Mouse (Mus musculus): Measurements from ENCODE around the gene Kank3.
A peak's percentile ranks its signal among the peaks of the same experiment; 100 is the strongest.
"Not testable (repeated sequence)": the region's sequence is repeated elsewhere in the genome, so short reads cannot be mapped to it uniquely, and the experiment has no call there.

The Kank3 gene

DNA sequence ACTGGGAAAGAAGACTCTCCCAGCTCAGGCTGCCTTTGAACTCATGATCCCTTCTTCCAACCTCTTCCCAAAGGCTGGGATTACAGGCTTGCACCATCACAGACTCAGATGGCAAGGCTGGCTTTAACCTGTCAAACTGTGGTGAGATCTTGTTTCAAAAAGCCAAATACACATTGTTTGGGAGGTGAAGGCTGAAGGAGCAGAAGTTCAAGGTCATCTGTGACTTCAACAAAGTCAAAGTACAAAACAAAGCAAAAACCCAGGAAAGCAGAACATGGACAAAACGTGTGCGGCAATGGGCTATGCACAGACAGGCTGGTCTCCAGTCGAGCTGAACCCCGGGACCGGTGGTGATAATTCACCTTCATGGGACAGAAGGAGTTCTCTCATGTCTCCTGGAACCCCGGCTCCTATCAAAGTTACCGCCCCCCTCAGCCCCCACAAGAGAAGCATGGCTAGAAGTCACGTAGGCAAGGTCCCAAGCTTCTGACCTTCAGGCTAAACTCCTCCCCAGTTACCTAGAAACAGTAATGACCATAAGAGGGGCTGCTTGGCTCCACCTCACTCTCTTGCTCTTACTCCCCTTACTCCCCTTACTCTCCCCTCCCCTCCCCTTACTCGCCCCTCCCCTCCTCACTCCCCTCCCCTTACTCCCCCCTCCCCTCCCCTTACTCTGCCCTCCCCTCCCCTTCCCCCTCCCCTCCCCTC, 3.0 kb upstream of the Kank3 start:
- DNase-seq (ENCODE audit: low spot score in 2 of 2): no peak

DNA sequence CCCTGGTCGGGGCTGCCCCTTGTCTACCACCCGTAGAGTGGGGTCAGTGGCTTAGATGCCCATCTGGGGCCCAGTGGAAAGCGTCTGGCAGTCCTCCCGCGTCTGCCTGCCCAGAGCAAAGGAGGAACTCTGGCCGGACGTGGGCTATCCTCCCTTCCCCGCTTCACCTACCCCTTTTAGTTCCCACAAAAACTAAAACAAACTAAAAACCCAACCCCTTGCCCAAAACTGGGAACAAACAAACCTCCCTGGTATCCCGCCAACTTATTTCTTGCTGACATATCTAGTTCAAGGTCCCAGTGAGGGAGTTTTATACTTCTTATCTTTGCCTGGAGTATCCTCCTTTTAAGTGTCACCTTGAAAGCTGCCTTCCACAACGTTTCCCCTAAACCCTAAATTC, 2.1 kb upstream of the Kank3 start:
- DNase-seq (ENCODE audit: low spot score in 2 of 2): no peak

DNA sequence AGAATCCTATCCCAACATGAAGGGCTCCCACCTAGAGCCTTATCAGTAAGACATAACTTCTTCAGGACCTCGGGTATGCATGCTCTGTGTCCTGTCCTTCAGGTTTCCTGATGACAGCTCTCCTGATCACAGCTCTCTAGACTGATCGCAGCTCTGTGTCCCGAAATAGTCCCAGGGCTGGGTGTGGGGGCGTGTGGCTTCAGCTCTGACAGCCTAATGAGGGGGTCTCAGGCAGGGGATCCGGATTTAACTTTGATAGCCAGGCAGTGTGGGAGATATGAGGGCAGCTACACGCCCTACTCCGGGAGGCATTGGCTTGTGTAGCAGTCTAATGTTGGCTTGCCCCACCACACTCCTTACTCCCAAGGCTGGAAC, 810 bp downstream of the Kank3 start:
- DNase-seq (ENCODE audit: low spot score in 2 of 2): no peak

DNA sequence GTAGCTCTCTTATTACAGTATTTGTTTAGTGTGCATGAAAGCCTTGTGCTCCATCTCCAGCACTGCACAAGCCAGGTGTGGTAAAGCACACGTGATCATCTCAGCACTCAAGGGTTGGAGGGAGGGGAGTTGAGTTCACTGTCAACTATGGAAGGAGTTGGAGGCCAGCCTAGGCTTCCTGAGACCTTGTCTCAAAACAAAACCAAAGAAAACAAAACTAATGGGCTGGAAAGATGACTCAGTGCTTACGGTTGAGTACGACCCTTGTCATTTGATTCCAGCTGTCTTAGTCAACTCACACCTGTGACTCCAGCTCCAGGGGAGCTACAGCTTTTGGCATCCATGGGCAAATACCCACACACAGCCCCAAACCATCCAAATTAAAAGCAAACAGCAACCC, 2.2 kb downstream of the Kank3 start:
- DNase-seq (ENCODE audit: low spot score in 2 of 2): no peak

DNA sequence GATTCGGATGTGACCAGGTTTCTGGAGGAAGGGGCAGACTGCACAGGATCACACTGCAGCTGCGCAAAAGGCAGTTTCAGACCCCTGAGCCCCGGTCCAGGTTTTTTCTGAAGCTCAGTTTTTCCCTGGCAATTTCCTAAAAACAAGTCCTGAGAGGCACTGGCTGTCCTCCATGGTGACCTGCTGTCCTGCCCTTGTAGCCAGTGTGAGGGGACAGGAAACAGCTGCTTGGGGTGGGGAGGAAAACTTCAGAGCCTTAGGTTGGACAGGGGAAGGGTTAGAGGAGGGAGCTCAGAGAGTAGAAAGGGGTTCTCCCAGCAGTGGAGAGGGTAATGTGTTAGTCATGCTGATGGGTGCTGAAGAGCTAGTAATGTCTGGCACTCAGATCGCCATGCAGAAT, 2.7 kb downstream of the Kank3 start:
- DNase-seq (ENCODE audit: low spot score in 2 of 2): no peak

DNA sequence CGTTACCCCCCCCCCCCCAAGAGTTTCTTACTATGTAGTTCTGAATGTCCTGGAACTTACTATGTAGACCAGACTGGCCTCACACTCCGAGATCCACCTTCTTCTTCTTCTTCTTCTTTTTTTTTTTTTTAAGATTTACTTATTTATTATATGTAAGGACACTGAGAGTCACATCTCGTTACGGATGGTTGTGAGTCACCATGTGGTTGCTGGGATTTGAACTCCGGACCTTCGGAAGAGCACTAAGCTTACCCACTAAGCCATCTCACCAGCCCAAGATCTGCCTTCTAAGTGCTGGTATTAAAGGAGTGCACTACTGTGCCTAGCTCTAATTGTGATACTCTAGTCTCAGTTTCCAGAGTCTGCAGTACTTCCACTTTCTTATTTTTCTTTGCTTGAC, 5.1 kb downstream of the Kank3 start:
- DNase-seq (ENCODE audit: low spot score in 2 of 2): no peak

DNA sequence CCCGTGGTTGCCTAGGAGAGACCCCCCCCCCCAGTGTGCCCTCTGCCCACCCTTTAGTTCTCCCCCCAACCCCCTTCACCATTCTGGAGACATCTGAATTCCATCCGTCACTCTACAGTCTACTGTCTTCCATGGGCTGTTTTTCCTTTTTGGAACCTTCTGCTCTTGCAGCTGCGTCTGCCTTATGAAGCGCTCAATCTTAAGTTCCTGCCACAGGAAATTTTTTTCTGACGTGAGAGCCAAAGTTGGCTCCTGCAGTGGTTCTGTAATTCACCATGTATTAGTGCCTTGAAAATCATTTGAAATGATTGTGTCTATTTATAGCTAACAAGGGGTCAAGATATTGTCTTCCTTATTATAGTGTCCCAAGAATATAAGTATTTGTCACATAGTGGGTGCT, 6.3 kb downstream of the Kank3 start:
- no peak for DNase-seq (ENCODE audit: low spot score in 2 of 2)

DNA sequence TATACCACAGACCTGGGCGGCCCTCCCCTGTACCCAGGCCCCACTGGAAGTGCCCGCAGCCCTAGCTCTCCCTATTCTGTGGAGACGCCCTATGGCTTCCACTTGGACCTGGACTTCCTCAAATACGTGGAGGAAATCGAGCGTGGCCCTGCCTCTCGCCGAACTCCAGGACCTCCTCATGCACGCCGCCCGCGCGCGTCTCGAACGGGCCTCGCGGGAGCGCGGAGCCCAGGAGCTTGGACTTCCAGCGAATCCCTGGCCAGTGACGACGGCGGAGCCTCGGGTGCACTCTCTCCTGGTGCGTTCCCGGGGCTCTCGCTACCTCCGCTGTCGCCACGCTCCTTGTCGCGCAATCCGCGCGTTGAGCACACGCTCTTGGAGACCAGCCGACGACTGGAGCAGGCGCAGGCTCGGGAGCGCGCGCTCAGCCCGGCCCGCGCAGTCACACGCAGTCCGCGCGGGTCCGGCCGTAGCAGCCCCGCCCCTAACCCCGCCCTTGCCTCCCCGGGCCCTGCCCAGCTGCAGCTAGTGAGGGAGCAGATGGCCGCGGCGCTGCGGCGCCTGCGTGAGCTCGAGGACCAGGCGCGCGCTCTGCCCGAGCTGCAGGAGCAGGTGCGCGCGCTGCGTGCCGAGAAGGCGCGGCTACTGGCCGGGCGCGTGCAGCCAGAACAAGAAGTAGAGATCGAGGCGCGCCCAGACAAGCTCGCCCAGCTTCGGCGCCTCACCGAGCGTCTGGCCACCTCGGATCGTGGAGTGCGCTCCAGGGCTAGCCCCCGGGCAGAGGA, 7.1 kb downstream of the Kank3 start:
- DNase-seq (ENCODE audit: low spot score in 2 of 2): peak; percentile 90 to 92

DNA sequence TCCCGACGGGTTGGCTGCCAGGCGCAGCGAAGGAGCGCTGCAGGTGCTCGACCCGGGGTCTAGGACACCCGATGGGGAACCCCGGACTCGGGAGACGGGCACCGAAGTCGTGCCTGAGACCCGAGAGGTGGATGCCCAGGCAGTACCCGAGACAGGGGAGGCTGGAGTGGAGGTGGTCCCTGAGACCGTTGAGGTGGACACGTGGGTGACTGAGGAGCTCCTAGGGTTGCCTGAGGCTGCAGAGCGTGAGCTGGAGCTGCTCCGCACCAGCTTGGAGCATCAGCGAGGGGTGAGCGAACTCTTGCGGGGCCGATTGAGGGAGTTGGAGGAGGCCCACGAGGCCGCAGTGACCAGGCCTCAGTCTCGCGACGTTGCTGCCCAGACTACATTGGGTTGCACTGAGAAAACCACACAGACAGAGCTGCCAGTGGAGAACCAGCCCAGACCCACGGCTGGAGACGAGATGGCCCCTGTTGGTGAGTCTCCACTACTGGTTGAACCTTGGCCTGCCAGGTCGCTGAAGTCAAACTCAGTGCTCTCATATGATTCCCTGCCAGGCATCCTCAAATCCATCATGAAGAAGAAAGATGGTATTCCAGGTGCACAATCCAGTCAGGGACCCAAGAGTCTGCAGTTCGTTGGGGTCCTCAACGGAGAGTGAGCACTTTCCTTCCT, 7.8 kb downstream of the Kank3 start:
- no peak for DNase-seq (ENCODE audit: low spot score in 2 of 2)

DNA sequence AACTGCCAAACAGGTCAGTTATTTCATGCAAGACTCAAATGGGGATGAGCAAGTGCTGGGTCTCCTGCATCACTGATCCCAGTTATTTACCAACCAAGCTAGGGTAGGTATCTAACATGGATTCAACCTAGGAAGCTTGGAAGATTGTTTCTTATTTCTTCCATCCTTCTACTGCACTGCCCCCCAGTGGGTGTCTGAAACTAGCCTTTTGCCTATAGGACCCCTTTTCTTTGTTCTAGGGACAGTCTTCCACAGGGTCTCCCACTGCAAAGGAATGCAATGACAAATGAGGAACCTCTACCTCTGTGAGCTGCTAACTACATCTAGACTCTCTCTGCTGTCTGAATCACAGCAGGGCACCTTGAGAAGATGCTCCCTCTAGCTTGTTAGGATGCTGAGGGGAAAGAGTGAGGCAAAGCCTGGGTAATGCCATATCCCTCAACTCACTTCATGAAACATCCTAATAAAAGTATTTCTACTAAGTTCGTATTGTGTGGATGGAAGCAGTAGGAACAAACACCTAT, 12.2 kb downstream of the Kank3 start:
- DNase-seq (ENCODE audit: low spot score in 2 of 2): no peak

DNA sequence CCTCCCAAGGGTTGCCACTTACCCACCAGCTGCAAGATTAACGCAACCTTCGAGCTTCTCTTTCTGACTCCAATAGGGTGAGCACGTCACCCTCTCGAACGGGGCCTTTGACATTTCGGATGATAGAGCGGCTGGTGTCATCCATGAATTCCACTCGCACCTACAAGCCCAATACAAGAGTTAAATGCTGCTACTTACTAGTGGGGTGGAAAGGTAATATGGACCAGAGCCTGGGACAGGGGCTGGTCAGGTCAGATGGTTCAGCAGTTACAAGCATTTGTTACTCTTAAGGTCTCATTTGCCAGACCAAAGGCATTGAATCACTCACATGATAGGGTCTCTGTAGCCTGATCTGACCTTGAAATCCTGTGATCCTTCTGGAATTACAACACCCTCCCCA, 12.9 kb downstream of the Kank3 start:
- not testable (repeated sequence) for DNase-seq (ENCODE audit: low spot score in 2 of 2)

DNA sequence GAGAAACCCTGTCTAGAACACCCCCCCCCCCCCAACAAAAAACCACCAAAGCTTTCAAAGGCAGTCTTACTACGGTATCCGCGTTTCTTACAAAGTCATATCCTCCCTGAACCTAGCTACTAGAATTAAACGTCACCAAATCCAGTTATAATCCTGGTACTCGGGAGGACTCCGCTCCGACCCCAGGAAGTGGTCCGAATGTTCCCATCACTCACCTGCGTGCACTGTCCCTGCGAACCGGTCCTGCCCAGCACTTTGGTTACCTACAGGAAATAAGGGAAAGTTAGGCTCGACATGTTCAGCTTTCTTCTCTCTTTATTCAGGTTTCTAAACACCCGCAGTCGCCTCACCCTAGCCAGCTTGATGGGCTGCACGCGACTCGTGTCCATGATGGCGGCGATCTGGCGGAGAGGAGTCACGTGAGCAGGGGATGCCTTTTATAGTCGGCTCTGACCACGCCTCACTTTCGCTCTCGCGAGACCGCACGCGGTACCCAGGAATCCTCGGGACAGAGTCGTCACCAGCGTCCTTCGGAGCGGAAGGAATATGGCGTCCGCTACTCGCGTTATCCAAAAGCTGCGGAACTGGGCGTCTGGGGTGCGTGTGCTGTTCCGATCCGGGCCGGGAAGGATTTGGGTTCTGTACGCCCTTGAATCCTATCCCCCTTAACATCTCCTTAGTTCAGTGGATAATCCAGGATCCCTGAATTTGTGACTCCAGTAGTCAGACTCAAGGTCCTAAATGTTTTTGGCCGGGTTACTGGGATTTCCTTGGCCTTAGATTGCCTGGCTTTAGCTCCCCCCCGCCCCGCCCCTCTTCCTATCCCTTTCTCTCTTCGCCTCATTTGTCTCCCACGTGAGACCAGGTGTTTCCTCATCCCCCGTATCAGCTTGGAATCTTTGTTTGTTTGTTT, 14.0 kb downstream of the Kank3 start, which contains the start of the genes Rps28 and Ndufa7:
Gene Rps28 (minus strand): TSS at position 479 of the 913 bp plus-strand sequence.
Gene Ndufa7 (plus strand): TSS at position 489 of the 913 bp plus-strand sequence.
- DNase-seq (ENCODE audit: low spot score in 2 of 2): peak; percentile 96

DNA sequence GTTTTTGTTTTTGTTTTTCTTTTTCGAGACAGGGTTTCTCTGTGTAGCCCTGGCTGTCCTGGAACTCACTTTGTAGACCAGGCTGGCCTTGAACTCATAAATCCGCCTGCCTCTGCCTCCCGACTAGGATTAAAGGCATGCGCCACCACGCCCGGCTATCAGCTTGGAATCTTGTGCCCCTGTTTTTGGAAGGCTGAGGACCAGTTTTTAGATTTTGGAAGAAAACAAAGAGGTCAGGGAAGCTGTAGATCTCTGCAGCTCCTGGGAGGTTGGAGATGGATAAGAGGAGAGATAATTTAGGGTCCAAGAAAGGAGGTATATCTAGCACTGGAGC, 14.6 kb downstream of the Kank3 start:
- DNase-seq (ENCODE audit: low spot score in 2 of 2): not testable (repeated sequence)

DNA sequence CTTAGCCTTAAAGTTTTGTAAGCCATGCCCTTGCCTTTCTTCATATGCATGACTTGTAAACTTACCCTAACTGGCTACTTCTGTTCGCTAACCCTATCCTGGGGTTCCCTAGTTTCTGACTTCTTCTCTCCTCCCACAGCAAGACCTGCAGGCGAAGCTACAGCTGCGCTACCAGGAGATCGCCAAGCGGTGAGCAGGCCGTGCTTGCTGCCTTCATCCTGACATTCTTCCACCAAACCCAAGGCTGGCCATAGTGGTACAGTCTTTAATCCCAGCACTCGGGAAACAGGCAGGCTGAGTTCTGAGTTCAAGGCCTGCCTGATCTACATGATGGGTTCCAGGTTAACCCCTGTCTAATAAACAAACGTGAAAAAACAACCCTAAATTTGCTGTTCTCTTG, 15.1 kb downstream of the Kank3 start:
- DNase-seq (ENCODE audit: low spot score in 2 of 2): no peak

DNA sequence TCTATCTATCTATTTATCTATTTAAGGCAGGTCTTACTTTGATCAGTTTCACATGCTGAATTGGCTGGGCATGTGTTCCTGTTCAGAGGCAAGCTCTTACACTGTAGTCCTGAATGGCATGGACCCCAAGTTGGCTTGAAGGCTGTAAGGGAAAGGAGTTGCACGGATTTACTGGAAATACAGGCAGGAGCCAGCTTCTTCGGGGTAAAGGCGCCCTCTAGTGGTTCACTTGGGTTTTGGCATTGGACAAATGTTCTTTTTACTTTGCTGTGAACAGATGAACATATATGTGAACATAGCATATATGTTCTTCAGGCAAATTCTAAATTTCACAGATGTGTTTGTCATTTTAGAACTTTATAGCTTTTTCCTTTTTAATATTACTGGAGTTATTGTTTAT, 16.5 kb downstream of the Kank3 start:
- peak in 1 of 2 experiments; percentile 54 for DNase-seq (ENCODE audit: low spot score in 2 of 2)

DNA sequence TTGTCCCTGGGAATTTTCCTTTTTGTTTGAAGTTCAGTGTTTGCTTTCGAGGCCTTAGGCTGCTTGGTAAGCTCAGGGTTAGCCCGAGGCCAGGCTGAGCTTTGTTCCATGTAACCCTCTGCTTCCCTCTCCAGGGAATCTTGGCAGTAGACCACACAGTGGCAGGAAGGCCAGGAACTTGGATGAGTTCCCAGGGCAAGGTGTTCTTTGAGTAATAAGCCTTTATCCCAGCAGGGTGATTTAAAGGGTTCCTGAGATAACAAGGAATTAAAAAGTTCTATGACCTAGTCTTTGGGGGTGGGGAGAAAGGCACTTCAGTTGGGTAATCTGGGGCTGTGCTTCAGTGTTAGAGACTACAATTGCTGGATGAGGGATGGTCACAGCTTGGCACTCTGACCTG, 18.6 kb downstream of the Kank3 start:
- no peak for DNase-seq (ENCODE audit: low spot score in 2 of 2)

DNA sequence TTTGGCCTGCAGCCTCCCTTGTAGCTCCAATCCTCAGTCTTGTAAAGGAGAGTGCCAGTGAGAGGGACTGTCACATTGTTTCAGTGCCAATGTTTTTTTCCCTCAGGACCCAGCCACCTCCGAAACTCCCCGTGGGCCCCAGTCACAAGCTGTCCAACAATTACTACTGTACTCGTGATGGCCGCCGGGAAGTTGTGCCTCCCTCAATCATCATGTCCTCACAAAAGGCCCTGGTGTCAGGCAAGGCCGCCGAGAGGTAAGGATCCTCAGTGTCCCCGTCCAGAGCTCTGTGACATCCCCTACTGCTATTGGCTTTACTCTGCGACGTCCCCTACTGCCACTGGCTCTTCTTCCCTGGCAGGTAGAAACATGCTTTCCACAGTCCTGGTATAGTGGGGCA, 19.2 kb downstream of the Kank3 start:
- no peak for DNase-seq (ENCODE audit: low spot score in 2 of 2)

DNA sequence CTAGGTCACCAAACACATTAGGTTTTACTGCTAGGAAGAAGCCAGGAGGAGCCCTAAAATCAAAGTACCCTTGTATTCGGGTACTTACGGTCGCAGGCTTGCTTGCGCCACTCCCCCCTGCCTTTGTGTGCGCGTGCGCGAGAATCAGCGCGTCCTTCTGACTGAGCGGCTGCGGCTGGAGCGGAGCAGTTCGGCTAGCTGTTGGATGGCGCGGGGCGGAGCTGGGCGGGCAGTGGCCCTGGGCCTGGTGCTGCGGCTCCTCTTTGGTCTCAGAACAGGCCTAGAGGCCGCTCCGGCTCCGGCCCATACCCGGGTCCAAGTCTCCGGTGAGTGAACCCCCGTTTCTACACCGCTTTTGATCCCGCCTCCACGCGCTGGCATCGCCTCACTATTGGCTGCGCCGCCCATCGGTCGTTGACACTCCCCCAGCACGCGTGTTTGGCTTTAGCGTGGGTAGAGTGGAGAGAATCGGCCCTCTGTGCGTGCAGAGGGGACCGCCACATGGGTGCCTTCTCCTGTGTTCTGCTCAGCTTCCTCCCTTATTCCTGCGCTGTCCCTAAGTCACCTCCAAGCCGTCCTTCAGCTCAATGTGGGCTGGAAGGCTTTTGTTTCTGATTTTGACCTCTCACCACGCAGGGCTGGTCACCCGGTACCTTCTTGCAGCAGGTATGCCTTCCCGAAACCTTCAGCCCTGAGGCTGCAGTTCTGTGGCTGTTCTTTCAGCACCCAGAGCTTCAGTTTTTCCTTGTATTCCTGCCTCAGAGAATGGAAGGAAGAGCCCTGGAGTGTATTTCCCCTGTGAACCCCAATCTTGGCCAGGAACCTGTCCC, 32.9 kb downstream of the Kank3 start, which contains the start of gene Cd320:
Gene Cd320 (plus strand): TSS at position 126 of the 830 bp plus-strand sequence.
- DNase-seq (ENCODE audit: low spot score in 2 of 2): peak; percentile 89

DNA sequence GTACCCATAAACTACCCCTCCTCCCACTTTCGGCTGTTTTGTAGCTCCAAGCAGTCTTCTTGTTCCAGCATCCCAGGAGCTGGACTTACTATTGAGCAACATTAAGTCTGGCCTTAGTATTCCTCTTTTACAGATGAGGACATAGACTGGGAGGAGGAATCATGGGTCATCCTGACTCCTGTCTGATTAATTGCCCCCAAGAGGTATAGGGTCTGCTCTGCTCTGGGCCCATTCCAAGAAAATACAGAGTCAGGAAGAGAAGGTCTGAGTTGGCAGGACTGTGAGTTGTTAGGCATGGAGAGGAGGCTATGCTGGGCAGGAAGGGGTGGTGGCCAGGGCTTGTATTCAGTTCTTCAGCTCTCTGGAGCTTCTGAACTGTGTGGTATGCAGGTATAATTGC, 33.9 kb downstream of the Kank3 start:
- DNase-seq (ENCODE audit: low spot score in 2 of 2): no peak

DNA sequence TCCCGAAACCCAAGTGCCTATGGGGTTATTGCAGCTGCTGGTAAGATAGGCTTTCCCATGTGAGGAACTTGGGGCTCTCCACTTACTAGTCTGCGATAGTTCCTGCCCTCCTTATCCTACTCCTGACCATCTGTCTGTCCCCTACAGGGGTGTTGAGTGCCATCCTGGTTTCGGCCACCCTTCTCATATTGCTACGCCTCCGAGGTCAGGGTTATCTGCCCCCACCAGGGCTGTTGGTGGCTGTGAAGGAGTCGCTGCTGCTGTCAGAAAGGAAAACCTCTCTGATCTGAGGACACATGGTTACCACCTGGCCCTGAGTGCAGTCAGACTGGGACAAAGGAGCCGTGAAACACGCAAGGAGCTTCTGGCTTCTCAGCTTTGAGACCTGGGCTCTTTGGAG, 37.8 kb downstream of the Kank3 start:
- no peak for DNase-seq (ENCODE audit: low spot score in 2 of 2)

DNA sequence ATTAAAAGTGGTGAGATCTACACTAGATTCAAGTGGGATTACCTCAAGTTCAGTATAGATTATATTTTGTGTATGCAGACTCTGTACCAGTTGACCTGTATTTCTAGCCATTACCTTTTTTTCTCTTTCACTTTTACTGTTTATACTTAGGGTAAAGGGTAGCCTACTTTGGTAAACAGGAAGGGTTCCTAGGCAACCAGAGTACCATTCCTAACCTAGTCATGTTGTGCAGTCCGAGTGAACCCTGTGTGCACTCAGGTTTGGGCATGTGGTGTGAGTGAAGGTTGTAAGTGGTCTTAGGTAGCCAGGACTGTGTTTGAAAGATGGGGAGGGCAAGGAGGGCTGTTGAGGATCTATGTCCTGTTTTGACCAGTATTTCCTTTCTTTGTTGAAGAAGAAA, 41.0 kb downstream of the Kank3 start:
- DNase-seq (ENCODE audit: low spot score in 2 of 2): no peak
